Mouse (Mus musculus) right cerebral cortex, postnatal 36 days (tissue): ENCODE measurements at regions not wholly inside any gene's neighbourhood (a gene's known extent, or its start where the extent isn't known, plus 50 kb on each side); places are given as distances from the start of the nearest gene placed in this dataset.

Source experiments
- DNase-seq, 2 experiments: peaks; one replicate each; pipeline ENCODE4 v3.0.0; 2022; ENCODE audit warnings: low spot score in 2 of 2, mixed read lengths in 1 of 2

- DNase-seq: no peak
These were observed 385.0 kb upstream of the Adam34 start for GRCm38 (mm10) chr8:44094818-44095217.

- DNase-seq: no peak
These were observed 383.6 kb upstream of the Adam34 start for GRCm38 (mm10) chr8:44093491-44093890.

DNA sequence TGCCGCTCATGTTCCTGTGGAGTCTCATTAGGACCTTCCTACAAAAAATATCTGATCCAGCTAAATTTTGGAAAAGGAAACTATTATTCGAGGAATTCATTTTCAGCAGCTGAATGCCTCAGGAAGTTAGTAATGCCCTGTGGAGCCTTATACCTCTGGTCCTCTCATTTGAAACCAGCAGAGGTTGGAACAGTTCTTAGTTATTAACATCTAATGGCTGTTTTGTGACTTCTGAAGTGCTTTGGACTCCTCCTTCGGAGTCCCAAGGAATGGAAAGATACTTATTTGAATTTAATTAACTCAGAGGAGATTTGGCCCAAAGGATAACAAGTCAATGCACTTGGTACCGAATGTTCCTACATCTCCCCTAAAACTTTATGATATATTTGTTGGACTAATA is 372.2 kb upstream of the Adam34 start:
- no peak for DNase-seq

DNA sequence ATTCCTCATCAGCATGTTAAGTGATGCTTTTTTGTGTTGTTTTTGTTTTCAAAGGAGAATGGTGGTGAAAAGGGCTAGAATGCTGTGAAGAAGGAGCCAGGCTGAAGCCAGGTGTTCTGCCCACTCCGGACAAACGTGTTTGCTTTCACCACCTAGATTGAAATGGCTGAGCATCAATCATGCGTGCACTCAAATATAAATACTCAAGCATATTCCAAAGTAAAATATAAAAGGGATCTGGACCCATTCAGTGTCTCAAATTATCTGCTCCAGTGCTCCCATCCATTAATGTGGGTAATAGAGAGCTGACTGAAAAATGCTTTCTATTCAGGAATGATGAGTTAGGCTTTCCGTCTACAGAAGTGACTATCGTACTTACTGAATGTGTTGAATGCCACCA is 349.0 kb upstream of the Adam34 start:
- no peak for DNase-seq

DNA sequence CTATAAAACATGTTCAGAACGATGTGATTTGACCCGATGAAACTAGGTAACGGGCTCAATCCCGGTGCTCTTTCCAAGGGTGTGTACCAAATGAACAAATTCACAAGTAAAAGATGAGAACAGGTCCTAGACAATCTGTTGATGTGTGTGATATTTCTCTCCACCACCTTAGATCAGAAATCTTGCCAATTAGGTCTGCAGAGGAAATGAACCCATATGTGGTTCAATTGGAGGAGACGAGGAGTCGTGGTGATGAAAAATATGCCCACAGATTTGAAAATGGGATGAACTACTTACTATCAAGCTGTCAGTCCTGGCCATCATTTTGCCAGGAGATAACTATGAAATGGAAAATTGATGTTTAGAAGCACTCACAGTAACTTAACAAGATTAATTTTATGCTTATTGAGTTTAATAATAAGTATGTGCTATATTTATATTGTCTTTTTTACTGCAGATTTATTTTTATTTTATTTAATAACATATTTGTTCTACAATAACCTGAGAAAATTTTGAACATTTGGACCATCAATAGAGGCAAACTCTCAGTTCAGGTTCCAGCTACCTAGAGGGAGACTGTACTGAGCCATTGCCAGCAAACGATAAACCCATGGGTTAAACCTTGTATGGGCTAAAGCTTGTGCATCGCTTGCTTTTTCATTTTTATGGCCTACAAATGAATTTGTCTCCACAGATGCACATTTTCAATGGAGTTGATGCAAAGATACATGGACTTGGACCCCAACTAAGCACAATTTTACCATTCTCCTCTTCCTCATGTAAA is 332.9 kb upstream of the Adam34 start:
- no peak for DNase-seq

DNA sequence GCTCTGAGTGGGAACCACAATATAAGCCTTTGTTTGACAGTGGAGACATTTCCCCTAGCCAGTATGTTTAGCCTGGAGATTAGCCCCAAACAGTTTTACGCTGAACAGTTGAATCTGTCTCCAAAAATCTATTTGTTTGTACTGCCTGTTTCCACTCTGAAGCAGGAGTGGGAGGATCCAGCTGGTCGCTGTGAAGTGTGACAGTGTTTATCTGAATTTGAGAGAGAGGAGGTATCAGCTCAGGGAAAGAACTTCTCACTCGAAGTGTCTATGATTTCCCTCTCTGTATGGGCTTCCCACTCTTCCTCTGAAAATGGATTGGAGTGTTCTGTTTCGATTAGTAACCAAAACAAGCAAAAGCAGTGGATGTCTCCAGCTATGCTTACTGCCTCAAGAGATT is 324.4 kb upstream of the Adam34 start:
- peak; percentile 19 to 29 for DNase-seq

DNA sequence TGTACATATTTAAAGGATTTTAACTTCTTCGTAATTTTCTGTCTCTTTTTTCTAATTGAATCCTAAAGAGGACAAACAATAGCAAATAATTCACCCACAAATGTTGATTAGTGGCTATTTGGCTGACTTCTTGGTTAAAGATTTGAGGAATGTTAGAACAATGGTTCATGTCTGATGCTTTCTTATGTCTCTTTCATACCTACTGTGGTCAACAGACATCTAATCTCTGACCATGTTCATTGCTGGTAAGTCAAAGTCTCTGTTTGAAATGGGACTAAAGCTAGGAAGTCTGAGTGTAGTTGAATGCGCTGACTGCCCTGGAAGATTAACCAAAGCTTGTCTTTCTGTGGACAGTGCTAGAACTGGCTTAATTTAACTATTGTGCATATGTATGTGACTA is 321.5 kb upstream of the Adam34 start:
- DNase-seq: no peak

DNA sequence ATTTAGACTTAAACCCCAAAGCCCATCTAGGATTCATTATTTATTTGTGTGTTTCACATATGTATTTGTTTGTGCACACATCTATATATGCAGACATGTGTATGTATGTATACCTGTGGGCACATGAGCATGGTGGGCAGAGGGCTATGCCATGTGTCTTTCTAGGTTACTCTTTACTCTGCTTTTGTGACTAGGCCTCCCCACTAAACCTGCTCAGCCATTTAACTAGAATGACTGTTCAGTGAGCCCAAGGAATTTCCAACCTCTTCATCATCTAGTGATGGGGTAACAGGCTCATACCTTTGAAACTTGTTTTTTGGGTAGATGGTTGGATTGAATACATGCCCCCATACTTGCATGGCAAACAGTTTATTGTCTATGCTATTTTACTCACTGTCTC is 321.1 kb upstream of the Adam34 start:
- no peak for DNase-seq

GRCm38 (mm10) chr8:44027738-44028137 is 317.9 kb upstream of the Adam34 start:
- DNase-seq: no peak

GRCm38 (mm10) chr8:44025926-44026325 is 316.1 kb upstream of the Adam34 start:
- peak in 1 of 2 experiments; percentile 4 for DNase-seq

GRCm38 (mm10) chr8:44024028-44024427 is 314.2 kb upstream of the Adam34 start:
- no peak for DNase-seq
